Mouse (Mus musculus) spleen, postnatal 10 days (tissue): Measurements from ENCODE around the gene Kcnh7.
"Not testable (repeated sequence)": the region's sequence is repeated elsewhere in the genome, so short reads cannot be mapped to it uniquely, and the experiment has no call there.

Source experiments
- DNase-seq, 2 experiments: peaks; one replicate each; pipeline ENCODE4 v3.0.0; 2021 to 2022; ENCODE audit warnings: low spot score in 2 of 2

The Kcnh7 gene

GRCm38 (mm10) chr2:62718411-62718810 lies 465.7 kb downstream of the Kcnh7 start:
- no peak for DNase-seq

- no peak for DNase-seq
Observed at GRCm38 (mm10) chr2:62717270-62717669, 466.8 kb downstream of the Kcnh7 start.

GRCm38 (mm10) chr2:62715260-62715659 lies 468.8 kb downstream of the Kcnh7 start:
- no peak for DNase-seq

- DNase-seq: not testable (repeated sequence)
Observed at GRCm38 (mm10) chr2:62714362-62714761, 469.7 kb downstream of the Kcnh7 start.

GRCm38 (mm10) chr2:62709633-62710032 lies 474.5 kb downstream of the Kcnh7 start:
- no peak for DNase-seq

GRCm38 (mm10) chr2:62706313-62706712 lies 477.8 kb downstream of the Kcnh7 start:
- no peak for DNase-seq

GRCm38 (mm10) chr2:62685934-62686333 lies 498.2 kb downstream of the Kcnh7 start:
- no peak for DNase-seq

GRCm38 (mm10) chr2:62684989-62685595 lies 499.0 kb downstream of the Kcnh7 start:
- no peak for DNase-seq

- DNase-seq: no peak
Observed at GRCm38 (mm10) chr2:62681667-62682066, 502.4 kb downstream of the Kcnh7 start.

GRCm38 (mm10) chr2:62672788-62673187 lies 511.3 kb downstream of the Kcnh7 start:
- DNase-seq: no peak

- DNase-seq: no peak
Observed at GRCm38 (mm10) chr2:62670767-62671166, 513.3 kb downstream of the Kcnh7 start.

GRCm38 (mm10) chr2:62670301-62670700 lies 513.8 kb downstream of the Kcnh7 start:
- DNase-seq: no peak

- DNase-seq: no peak
Observed at GRCm38 (mm10) chr2:62669848-62670247, 514.2 kb downstream of the Kcnh7 start.

GRCm38 (mm10) chr2:62665536-62665935 lies 518.6 kb downstream of the Kcnh7 start:
- no peak for DNase-seq

GRCm38 (mm10) chr2:62664839-62665238 lies 519.2 kb downstream of the Kcnh7 start:
- DNase-seq: no peak

- DNase-seq: peak; percentile 52 to 85
Observed at GRCm38 (mm10) chr2:62664135-62664670, 519.9 kb downstream of the Kcnh7 start, which contains the start of gene Gca. TSS of gene Gca (plus strand) at chr2:62664285.

GRCm38 (mm10) chr2:62662560-62662959 lies 521.5 kb downstream of the Kcnh7 start:
- no peak for DNase-seq

- DNase-seq: no peak
Observed at GRCm38 (mm10) chr2:62660565-62660964, 523.5 kb downstream of the Kcnh7 start.

- no peak for DNase-seq
Observed at GRCm38 (mm10) chr2:62656072-62656471, 528.0 kb downstream of the Kcnh7 start.

- peak in 1 of 2 experiments; percentile 67 for DNase-seq
Observed at GRCm38 (mm10) chr2:62654519-62655338, 529.4 kb downstream of the Kcnh7 start.

- no peak for DNase-seq
Observed at GRCm38 (mm10) chr2:62652466-62652865, 531.6 kb downstream of the Kcnh7 start.

- DNase-seq: no peak
Observed at GRCm38 (mm10) chr2:62651890-62652289, 532.2 kb downstream of the Kcnh7 start.
